In the genomic region with DNA sequence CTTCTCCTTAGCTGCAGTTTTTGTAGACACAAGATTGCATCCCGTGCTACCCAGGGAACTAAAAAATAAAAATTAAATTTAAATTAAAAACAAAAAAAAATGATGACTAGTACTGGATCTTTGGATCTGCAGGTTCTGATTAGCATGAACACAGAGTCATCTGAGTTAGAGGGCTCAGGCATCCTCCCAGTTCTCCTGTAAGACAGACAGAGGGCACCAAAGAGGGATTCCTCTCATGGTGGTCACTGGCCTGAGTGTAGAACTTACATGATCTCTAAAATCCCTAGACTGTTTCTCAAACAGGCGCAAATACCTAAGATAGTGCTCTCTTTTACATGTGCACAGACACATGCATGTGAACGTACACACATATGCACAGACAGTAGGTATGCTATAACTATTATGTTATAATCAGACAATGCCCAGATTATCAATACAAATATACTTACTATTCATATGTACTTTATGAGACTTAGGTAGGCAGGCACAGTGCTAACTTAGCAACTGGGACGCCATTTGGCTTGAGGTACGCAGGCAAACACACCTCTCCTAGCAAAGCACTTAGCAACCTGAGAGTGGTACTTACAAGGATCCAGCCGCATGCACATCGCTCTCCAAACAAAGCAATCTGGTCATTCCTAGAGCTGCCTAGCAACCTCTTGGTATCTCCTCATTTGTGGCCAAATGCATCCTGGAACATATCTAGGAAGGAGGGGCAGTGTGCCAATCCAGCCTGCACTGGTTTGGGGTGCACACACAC, we compare ENCODE assay signal across 14 mouse cellular contexts. TPM values are rescaled to one million over a fixed set of nuclear protein-coding genes. Genes with fewer than 3 reads are reported as not detected.
DNase-seq lines count a peak whose midpoint lies in the region; ATAC-seq and TF ChIP-seq lines count a peak whose summit lies in the region.
"Had no signal": no experiment of that assay in that cellular context is flagged by ENCODE, and none has a peak within 500 bp of the region (broad histone marks: within the 10 kb centered on the region; RNA-seq: fewer than 3 reads in every experiment).

No protein-coding gene starts in this region.

- no peak for TF ChIP-seq POLR2A in brain, embryonic 14.5 days (IDR thresholded peaks at IDR 0.05; ENCODE audit: borderline replicate concordance, extremely low read depth, insufficient read depth, insufficient read length, poor library complexity, severe bottlenecking)

- no peak overlapping the region for H3K27ac ChIP-seq in hindbrain, embryonic 13.5 days
- H3K27ac ChIP-seq in hindbrain, embryonic 12.5 days = no peak overlapping the region
- H3K27ac ChIP-seq in midbrain, embryonic 13.5 days = no peak overlapping the region
- no peak overlapping the region for H3K27ac ChIP-seq in midbrain, embryonic 10.5 days (replicated peaks)
- H3K27ac ChIP-seq: heart, embryonic 15.5 days; limb, embryonic 10.5 days had no signal

- H3K9me3 ChIP-seq in hindbrain, embryonic 13.5 days = no peaks in the 10 kb centered on the region
- H3K9me3 ChIP-seq in hindbrain, embryonic 12.5 days (replicated peaks) = no peaks in the 10 kb centered on the region
- no peaks in the 10 kb centered on the region for H3K9me3 ChIP-seq in midbrain, embryonic 13.5 days
- no peaks in the 10 kb centered on the region for H3K9me3 ChIP-seq in midbrain, embryonic 10.5 days (replicated peaks)
- H3K9me3 ChIP-seq: heart, embryonic 15.5 days; limb, embryonic 10.5 days had no signal

- H3K4me2 ChIP-seq in hindbrain, embryonic 13.5 days = no peak overlapping the region
- H3K4me2 ChIP-seq in hindbrain, embryonic 12.5 days (replicated peaks) = no peak overlapping the region
- no peak overlapping the region for H3K4me2 ChIP-seq in midbrain, embryonic 13.5 days (replicated peaks)

- H3K9ac ChIP-seq in hindbrain, embryonic 13.5 days = no peak overlapping the region
- no peak overlapping the region for H3K9ac ChIP-seq in hindbrain, embryonic 12.5 days
- no peak overlapping the region for H3K9ac ChIP-seq in midbrain, embryonic 13.5 days (replicated peaks)
- H3K9ac ChIP-seq: heart, embryonic 15.5 days had no signal

- H3K4me1 ChIP-seq in hindbrain, embryonic 13.5 days (replicated peaks) = peaks cover 13% of the 10 kb centered on the region
- H3K4me1 ChIP-seq in hindbrain, embryonic 12.5 days = peaks cover 3% of the 10 kb centered on the region
- peaks cover 20% of the 10 kb centered on the region for H3K4me1 ChIP-seq in midbrain, embryonic 13.5 days (replicated peaks)
- peaks cover 41% of the 10 kb centered on the region for H3K4me1 ChIP-seq in midbrain, embryonic 10.5 days

- H3K36me3 ChIP-seq in hindbrain, embryonic 13.5 days = no peaks in the 10 kb centered on the region
- H3K36me3 ChIP-seq in hindbrain, embryonic 12.5 days = no peaks in the 10 kb centered on the region
- no peaks in the 10 kb centered on the region for H3K36me3 ChIP-seq in midbrain, embryonic 13.5 days
- no peaks in the 10 kb centered on the region for H3K36me3 ChIP-seq in midbrain, embryonic 10.5 days
- H3K36me3 ChIP-seq: heart, embryonic 15.5 days; limb, embryonic 10.5 days had no signal

- ATAC-seq in hindbrain, embryonic 13.5 days (ENCODE audit: low FRiP score) = peak; percentile 49; the same call in 1 of the 2 replicates
- ATAC-seq in hindbrain, embryonic 12.5 days (ENCODE audit: low FRiP score) = no peak
- ATAC-seq in midbrain, embryonic 13.5 days = peak; percentile 54; the same call in 1 of the 2 replicates
- ATAC-seq in megakaryocyte progenitor cell, adult 5-6 weeks (replicated peaks; ENCODE audit: poor library complexity) = peak; percentile 46
- ATAC-seq: Patski had no signal

- 0 out of 2 replicates have a peak, but pooled peaks cover 5% of the 10 kb centered on the region for H3K27me3 ChIP-seq in hindbrain, embryonic 13.5 days
- 0 out of 2 replicates have a peak, but pooled peaks cover 4% of the 10 kb centered on the region for H3K27me3 ChIP-seq in hindbrain, embryonic 12.5 days
- 0 out of 2 replicates have a peak, but pooled peaks cover 2% of the 10 kb centered on the region for H3K27me3 ChIP-seq in midbrain, embryonic 13.5 days
- no peaks in the 10 kb centered on the region for H3K27me3 ChIP-seq in midbrain, embryonic 10.5 days (ENCODE audit: low read depth, poor library complexity, severe bottlenecking)
- H3K27me3 ChIP-seq: heart, embryonic 15.5 days; Patski had no signal

- peak; percentile 43; the same call in 1 of the 2 replicates for TF ChIP-seq CTCF in brain, embryonic 14.5 days (IDR thresholded peaks at IDR 0.05; ENCODE audit: borderline replicate concordance, extremely low read depth, insufficient read depth, insufficient read length)

- no peak for DNase-seq in midbrain, embryonic 10.5 days (ENCODE audit: low spot score)
- peak; percentile 51 for DNase-seq in brain, embryonic 14.5 days (ENCODE audit: low read depth)
- no peak for DNase-seq in T-cell, adult 2 months (ENCODE audit: low spot score)
- no peak for DNase-seq in cerebellum, adult 11-12 months
- DNase-seq: adrenal gland, postnatal 36 days; kidney, postnatal 25 days; retina, postnatal 1 day had no signal

- 81% methylated on average over 7 of the region's 7 CpGs for WGBS in hindbrain, embryonic 13.5 days
- WGBS in hindbrain, embryonic 12.5 days = 81% methylated on average over 7 of the region's 7 CpGs
- WGBS in midbrain, embryonic 13.5 days = 81% methylated on average over 7 of the region's 7 CpGs
- 82% methylated on average over 7 of the region's 7 CpGs for WGBS in midbrain, embryonic 10.5 days

- no peak overlapping the region for H3K4me3 ChIP-seq in hindbrain, embryonic 13.5 days
- no peak overlapping the region for H3K4me3 ChIP-seq in hindbrain, embryonic 12.5 days
- no peak overlapping the region for H3K4me3 ChIP-seq in midbrain, embryonic 13.5 days (replicated peaks)
- no peak overlapping the region for H3K4me3 ChIP-seq in midbrain, embryonic 10.5 days

RNA-seq across cellular contexts. Expression of gene Klhl7, which starts 21.8 kb away (rescaled TPM):
- polyA plus RNA-seq in hindbrain, embryonic 13.5 days (2015; fragmentation: Nextera tagmentation; extraction: Ambion mirVana) = 153 and 158 TPM in 2 replicates
- polyA plus RNA-seq in hindbrain, embryonic 12.5 days (2016; fragmentation: Nextera tagmentation; extraction: Ambion mirVana) = 113 and 124 TPM in 2 replicates
- polyA plus RNA-seq in midbrain, embryonic 13.5 days (2015; fragmentation: Nextera tagmentation; extraction: Ambion mirVana) = 165 and 177 TPM in 2 replicates
- 70.6 and 84.1 TPM in 2 replicates for polyA plus RNA-seq in midbrain, embryonic 10.5 days (2016; fragmentation: Nextera tagmentation; extraction: Ambion mirVana)
- 120 and 121 TPM in 2 replicates for polyA plus RNA-seq in brain, embryonic 14.5 days (2012; rRNA removed)
- total RNA-seq in megakaryocyte progenitor cell, adult 5-6 weeks (2015) = 22.2 and 23.3 TPM in 2 replicates
- 17.0 and 18.4 TPM in 2 replicates for total RNA-seq in megakaryocyte progenitor cell, adult 5-6 weeks (2017)

RNA-seq across cellular contexts. Expression of gene Fam126a, which starts 48.1 kb away (rescaled TPM):
- polyA plus RNA-seq in hindbrain, embryonic 13.5 days (2015; fragmentation: Nextera tagmentation; extraction: Ambion mirVana) = 33.9 and 36.4 TPM in 2 replicates
- 49.5 and 50.0 TPM in 2 replicates for polyA plus RNA-seq in hindbrain, embryonic 12.5 days (2016; fragmentation: Nextera tagmentation; extraction: Ambion mirVana)
- polyA plus RNA-seq in midbrain, embryonic 13.5 days (2015; fragmentation: Nextera tagmentation; extraction: Ambion mirVana) = 35.8 and 38.7 TPM in 2 replicates
- 24.6 and 26.7 TPM in 2 replicates for polyA plus RNA-seq in midbrain, embryonic 10.5 days (2016; fragmentation: Nextera tagmentation; extraction: Ambion mirVana)
- 25.2 and 28.5 TPM in 2 replicates for polyA plus RNA-seq in brain, embryonic 14.5 days (2012; rRNA removed)
- total RNA-seq in megakaryocyte progenitor cell, adult 5-6 weeks (2015) = 14.0 and 16.8 TPM in 2 replicates
- 12.3 and 19.0 TPM in 2 replicates for total RNA-seq in megakaryocyte progenitor cell, adult 5-6 weeks (2017)
